Mouse (Mus musculus) NIH3T3 (cell line): ENCODE data around the gene Vwa3a.
A peak's percentile ranks its signal among the peaks of the same experiment; 100 is the strongest.

Experiments used
- DNase-seq: peaks from one replicate; pipeline ENCODE4 v3.0.0-alpha.2; 2012; ENCODE audit warnings: low read depth

Gene Vwa3a

DNA sequence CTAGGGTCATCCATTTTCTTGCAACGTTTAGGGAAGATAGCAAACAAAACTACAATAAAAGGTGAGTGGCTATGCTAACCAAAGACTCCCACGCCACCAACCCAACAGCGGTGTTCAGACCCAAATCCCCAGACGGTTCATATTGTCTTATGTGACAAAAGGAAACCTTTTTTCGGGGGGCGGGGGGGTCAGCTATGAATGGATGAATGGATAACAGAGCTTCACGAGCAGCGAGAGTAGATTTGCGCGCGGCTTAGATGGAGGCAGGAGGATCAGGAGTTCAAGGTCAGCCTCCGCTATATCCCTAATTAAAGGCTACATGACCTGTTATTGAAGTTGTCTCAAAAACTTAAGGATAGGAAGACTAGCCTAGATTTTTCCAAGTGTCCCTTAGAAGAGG lies 97.2 kb downstream of the Vwa3a start:
- peak; percentile 55 for DNase-seq

GRCm38 (mm10) chr7:120838436-120839160 lies 99.5 kb downstream of the Vwa3a start:
- DNase-seq = peak; percentile 27

GRCm38 (mm10) chr7:120839786-120840185 lies 100.7 kb downstream of the Vwa3a start:
- DNase-seq = no peak

GRCm38 (mm10) chr7:120842345-120843036 lies 103.4 kb downstream of the Vwa3a start, which contains the start of gene Eef2k:
Gene Eef2k, plus strand, starts transcription at chr7:120842831.
- peak; percentile 94 for DNase-seq

GRCm38 (mm10) chr7:120843037-120843621 lies 104.0 kb downstream of the Vwa3a start:
- peak; percentile 88 for DNase-seq

GRCm38 (mm10) chr7:120843852-120844435 lies 104.8 kb downstream of the Vwa3a start:
- no peak for DNase-seq

DNA sequence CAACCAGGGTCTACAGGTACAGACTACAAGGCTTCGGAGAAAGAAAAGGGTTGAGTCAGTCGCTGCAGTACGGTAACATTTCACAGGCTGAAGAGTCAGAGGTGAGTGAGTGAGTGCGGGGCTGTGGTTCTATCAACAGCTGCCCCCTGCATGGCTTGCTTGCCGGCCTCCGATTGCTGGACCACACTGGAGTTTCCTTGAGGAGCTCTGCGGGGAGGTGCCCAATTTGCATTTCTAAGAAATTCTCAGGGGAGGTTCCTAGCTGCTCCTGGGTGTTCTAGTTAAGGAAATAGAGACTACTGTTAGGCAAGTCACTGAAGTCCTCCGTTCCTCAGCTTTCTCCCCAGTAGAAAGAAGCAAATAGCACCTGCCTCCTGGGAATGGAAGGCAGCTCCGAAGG lies 105.6 kb downstream of the Vwa3a start:
- no peak for DNase-seq

DNA sequence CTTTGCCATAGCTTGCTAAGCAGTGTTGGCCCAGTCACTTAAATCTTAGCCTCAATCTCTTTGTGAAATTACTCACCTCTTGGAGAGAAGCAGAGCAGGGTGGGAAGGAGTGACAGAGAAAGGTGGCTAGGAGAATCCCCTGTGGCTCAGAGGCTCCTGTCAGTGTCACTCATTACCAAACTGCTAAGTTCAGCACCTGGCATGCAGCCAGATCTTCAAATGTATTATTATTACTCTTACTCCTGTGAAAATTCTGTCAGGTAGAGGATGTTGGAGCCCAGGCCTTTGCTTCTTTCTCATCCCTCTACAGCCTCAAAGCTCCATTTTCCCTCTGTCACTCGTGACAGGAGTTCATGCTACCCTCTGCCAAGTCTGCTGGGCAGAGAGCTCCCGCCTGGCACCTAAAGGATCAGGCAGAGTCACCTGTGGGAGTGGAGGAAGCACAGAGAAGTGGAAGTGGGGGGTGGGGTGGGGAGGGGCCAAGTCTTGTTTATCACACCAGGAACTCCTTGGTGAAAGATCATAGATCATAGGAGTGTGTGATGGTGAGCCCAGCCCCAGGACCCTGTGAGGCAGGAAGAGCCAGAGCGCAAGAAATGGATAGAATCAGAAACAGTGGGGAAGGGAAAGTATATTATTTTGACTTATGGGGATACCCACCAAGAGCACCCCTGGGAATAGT lies 109.9 kb downstream of the Vwa3a start:
- no peak for DNase-seq

DNA sequence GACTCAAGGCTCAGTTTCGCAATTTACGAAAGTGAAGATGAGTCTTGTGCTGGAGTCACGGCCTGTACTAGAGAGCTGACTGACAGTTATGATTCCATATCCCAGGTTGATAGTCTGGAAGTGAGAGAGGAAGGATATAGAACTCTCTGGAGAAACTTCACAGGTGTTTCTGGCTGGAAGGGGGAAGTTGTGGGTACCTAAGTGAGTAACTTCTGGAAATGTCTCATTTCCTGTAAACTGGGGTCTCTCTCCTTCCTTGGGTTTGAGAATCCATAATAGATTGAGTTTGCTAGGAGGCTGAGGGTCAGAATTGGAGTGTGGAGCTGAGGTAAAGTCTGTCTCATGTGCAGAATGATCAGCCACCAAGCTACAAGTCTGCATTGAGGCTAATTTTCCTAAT lies 111.0 kb downstream of the Vwa3a start:
- no peak for DNase-seq
